Mouse (Mus musculus): Measurements from ENCODE around the gene 1110032F04Rik.

- TF ChIP-seq POLR2A (IDR thresholded peaks at IDR 0.05; ENCODE audit: borderline replicate concordance, extremely low read depth, low read depth, low read length) (no peak), CTCF (IDR thresholded peaks at IDR 0.05; ENCODE audit: insufficient read depth, low read length) (no peak)
These were observed 44.2 kb upstream of the 1110032F04Rik start for GRCm38 (mm10) chr3:68825151-68825550.

Measured in lung, adult 2 months (tissue).